Mouse (Mus musculus): ENCODE measurements around the gene Thtpa.
A peak's percentile ranks its signal among the peaks of the same experiment; 100 is the strongest.

The Thtpa gene

GRCm38 (mm10) chr14:55139313-55139712 is 44.7 kb downstream of the Thtpa start:
- no peak for DNase-seq (ENCODE audit: low spot score in 2 of 2)

GRCm38 (mm10) chr14:55146324-55146723 is 51.7 kb downstream of the Thtpa start:
- DNase-seq (ENCODE audit: low spot score in 2 of 2): no peak

GRCm38 (mm10) chr14:55146829-55147401 is 52.3 kb downstream of the Thtpa start:
- DNase-seq (ENCODE audit: low spot score in 2 of 2): no peak

GRCm38 (mm10) chr14:55148363-55148915 is 53.9 kb downstream of the Thtpa start:
- peak in 1 of 2 experiments; percentile 17 for DNase-seq (ENCODE audit: low spot score in 2 of 2)

Data from urinary bladder, adult 18-20 months (tissue).